ENCODE assay signal across 11 mouse cellular contexts in the genomic region with DNA sequence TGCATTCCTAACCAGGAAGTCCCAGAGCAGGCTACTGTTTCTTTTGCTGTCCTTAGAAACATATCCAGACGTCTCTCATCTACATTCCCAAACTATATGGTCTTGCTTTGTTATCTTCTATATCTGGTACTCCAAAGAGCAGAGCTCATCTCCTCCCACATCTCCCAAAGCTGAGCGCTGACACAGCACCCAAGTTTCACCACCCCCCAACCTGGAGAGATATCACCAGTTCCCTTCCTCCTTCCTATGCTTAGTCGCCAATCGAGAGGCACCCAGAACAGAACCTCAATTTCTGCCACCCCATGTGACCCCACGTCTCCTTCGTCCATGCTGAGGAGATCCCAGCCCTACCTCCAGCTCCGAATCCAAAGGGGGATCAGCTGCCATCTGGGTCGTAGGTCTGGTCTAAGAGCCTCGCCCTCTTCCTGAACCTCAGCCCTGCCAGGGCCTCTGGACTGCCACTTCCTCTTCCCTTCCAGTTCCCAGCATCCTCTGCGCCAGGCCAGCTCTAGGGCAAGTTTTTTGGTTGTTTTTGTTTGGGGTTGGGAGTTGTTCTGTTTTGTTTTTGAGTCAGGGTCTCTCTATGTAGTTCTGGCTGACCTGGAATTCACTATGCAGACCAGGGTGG. TPM values are rescaled to one million over a fixed set of nuclear protein-coding genes. Genes with fewer than 3 reads are reported as not detected.
DNase-seq lines count a peak whose midpoint lies in the region; ATAC-seq and TF ChIP-seq lines count a peak whose summit lies in the region.
"Had no signal": no experiment of that assay in that cellular context is flagged by ENCODE, and none has a peak within 500 bp of the region (broad histone marks: within the 10 kb centered on the region; RNA-seq: fewer than 3 reads in every experiment).

No protein-coding gene starts in this region.

- no peak for TF ChIP-seq EP300 in CH12.LX (IDR thresholded peaks at IDR 0.05; ENCODE audit: low read length)

- H3K9ac ChIP-seq in heart, embryonic 12.5 days: no peak overlapping the region
- H3K9ac ChIP-seq in CH12.LX (ENCODE audit: insufficient read depth, low read depth): no peak overlapping the region; the same call in 1 of the 2 replicates
- no peak overlapping the region for H3K9ac ChIP-seq in forebrain, embryonic 15.5 days (replicated peaks)
- H3K9ac ChIP-seq: limb, embryonic 12.5 days had no signal

- in situ Hi-C loops in CH12.LX (cut with MboI; ENCODE audit: low pct_ligation_motif_present, low pct_unique_long_range_greater_than_20kb, low sequenced_read_pairs): no loop called here

- intact Hi-C loops in left cerebral cortex, postnatal 10 days (cut with DNase I): no loop called here

- H3K27ac ChIP-seq in heart, embryonic 12.5 days (ENCODE audit: poor library complexity, severe bottlenecking): no peak overlapping the region
- H3K27ac ChIP-seq in CH12.LX (ENCODE audit: insufficient read depth, low read depth): no peak overlapping the region
- no peak overlapping the region for H3K27ac ChIP-seq in forebrain, embryonic 15.5 days (replicated peaks)
- H3K27ac ChIP-seq: limb, embryonic 12.5 days had no signal

- dilution Hi-C loops in CH12.LX (cut with MboI; ENCODE audit: extremely low pct_ligation_motif_present, extremely low pct_unique_long_range_greater_than_20kb, low sequenced_read_pairs): no loop called here

- H3K4me3 ChIP-seq in heart, embryonic 12.5 days: no peak overlapping the region
- H3K4me3 ChIP-seq in CH12.LX (replicated peaks in 1 of 3; ENCODE audit: low read depth in 2 of 3, low read length in 2 of 3, poor library complexity in 1 of 3): peak overlapping the region; percentile 34 to 59 (median 54)
- no peak overlapping the region for H3K4me3 ChIP-seq in forebrain, embryonic 15.5 days
- H3K4me3 ChIP-seq: limb, embryonic 12.5 days had no signal

- H3K4me1 ChIP-seq in heart, embryonic 12.5 days (replicated peaks): peaks cover 36% of the 10 kb centered on the region
- H3K4me1 ChIP-seq in CH12.LX (ENCODE audit: control insufficient read depth in 1 of 2, insufficient read depth in 2 of 2): peaks cover 27 to 53% of the 10 kb centered on the region in 2 experiments
- H3K4me1 ChIP-seq in forebrain, embryonic 15.5 days: peaks cover 15% of the 10 kb centered on the region

- WGBS in heart, embryonic 12.5 days: 73% methylated on average over 10 of the region's 10 CpGs
- 89% methylated on average over 10 of the region's 10 CpGs for WGBS in forebrain, embryonic 15.5 days

- H3K4me2 ChIP-seq in heart, embryonic 12.5 days: no peak overlapping the region
- H3K4me2 ChIP-seq in CH12.LX (ENCODE audit: insufficient read depth, low read depth, poor library complexity, severe bottlenecking): no peak overlapping the region
- H3K4me2 ChIP-seq in forebrain, embryonic 15.5 days (replicated peaks): no peak overlapping the region
- H3K4me2 ChIP-seq: limb, embryonic 12.5 days had no signal

- no peak for TF ChIP-seq POLR2A in CH12.LX (IDR thresholded peaks at IDR 0.05; ENCODE audit: low read depth, low read length)

- no peak for TF ChIP-seq CTCF in CH12.LX (conservative IDR thresholded peaks at IDR 0.05 in 1 of 2, IDR thresholded peaks at IDR 0.05 in 1 of 2; ENCODE audit: low read depth in 2 of 2, low read length in 2 of 2)

- no peaks in the 10 kb centered on the region for H3K9me3 ChIP-seq in heart, embryonic 12.5 days (replicated peaks)
- no peaks in the 10 kb centered on the region for H3K9me3 ChIP-seq in CH12.LX (replicated peaks; ENCODE audit: low read length)
- no peaks in the 10 kb centered on the region for H3K9me3 ChIP-seq in forebrain, embryonic 15.5 days
- H3K9me3 ChIP-seq: limb, embryonic 12.5 days had no signal

- peaks cover 32% of the 10 kb centered on the region for H3K36me3 ChIP-seq in heart, embryonic 12.5 days
- peaks cover 30 to 68% of the 10 kb centered on the region in 2 experiments for H3K36me3 ChIP-seq in CH12.LX (replicated peaks in 1 of 2; ENCODE audit: control insufficient read depth in 1 of 2, insufficient read depth in 1 of 2, low read length in 1 of 2)
- H3K36me3 ChIP-seq in forebrain, embryonic 15.5 days: peaks cover 26% of the 10 kb centered on the region

- H3K27me3 ChIP-seq in heart, embryonic 12.5 days (replicated peaks): no peaks in the 10 kb centered on the region
- H3K27me3 ChIP-seq in CH12.LX (replicated peaks): no peaks in the 10 kb centered on the region
- H3K27me3 ChIP-seq in forebrain, embryonic 15.5 days: no peaks in the 10 kb centered on the region
- H3K27me3 ChIP-seq: limb, embryonic 12.5 days had no signal

- peak; percentile 40 for DNase-seq in heart, adult 8-10 months (ENCODE audit: low spot score)
- peak; percentile 47 for DNase-seq in CH12.LX (ENCODE audit: extremely low read depth)
- peak; percentile 57 to 60 for DNase-seq in lung, postnatal 4 days
- no peak for DNase-seq in c-Kit-positive CD71-positive TER-119-positive erythroid progenitor cells, embryonic 14.5 days (ENCODE audit: low spot score)
- DNase-seq in left cerebral cortex, postnatal 10 days (ENCODE audit: extremely low spot score in 1 of 2, low spot score in 2 of 2): no peak
- DNase-seq: cerebellum, postnatal 36 days had no signal

- peaks cover 30% of the 10 kb centered on the region for H3K79me2 ChIP-seq in CH12.LX (replicated peaks; ENCODE audit: control insufficient read depth, extremely low read depth, insufficient read depth, poor library complexity, severe bottlenecking)

- TF ChIP-seq RAD21 in CH12.LX (IDR thresholded peaks at IDR 0.05; ENCODE audit: low read depth, low read length): no peak

- ATAC-seq in heart, embryonic 12.5 days (ENCODE audit: insufficient number of reproducible peaks, low FRiP score): no peak
- ATAC-seq in granulocyte monocyte progenitor cell, adult 5-6 weeks (replicated peaks; ENCODE audit: poor library complexity, severe bottlenecking): peak; percentile 45
- ATAC-seq in forebrain, embryonic 15.5 days (replicated peaks): no peak
- ATAC-seq: forebrain, embryonic 14.5 days had no signal

TF ChIP-seq in CH12.LX, 34 proteins besides CTCF, POLR2A, EP300 and RAD21:
- no peak for TF ChIP-seq UBTF (IDR thresholded peaks at IDR 0.05; ENCODE audit: low read depth, low read length)
- TF ChIP-seq ELF1 (IDR thresholded peaks at IDR 0.05; ENCODE audit: low read depth, low read length): peak; percentile 79

RNA-seq across cellular contexts. Expression of a gene that starts 5.3 kb away (rescaled TPM):
- 10 to 100 TPM; 44.0 to 47.6 (median 46.6) TPM for total RNA-seq in heart, adult 8-10 months (2022)
- 24.4 and 28.7 TPM in 2 replicates for polyA plus RNA-seq in heart, embryonic 12.5 days (2016; fragmentation: Nextera tagmentation; extraction: Ambion mirVana)
- total RNA-seq in CH12.LX (2012; rRNA removed) (44.6 and 47.8 TPM in 2 replicates), CH12.LX (2014; rRNA removed) (28.1 and 33.5 TPM in 2 replicates)
- 58.8 and 60.3 TPM in 2 replicates for polyA plus RNA-seq in CH12.LX (2012; ENCODE audit: insufficient read length, low read depth)
- 40.0 and 66.0 TPM in 2 replicates for total RNA-seq in granulocyte monocyte progenitor cell, adult 5-6 weeks (2014; fragmentation: Nextera tagmentation)
- total RNA-seq in granulocyte monocyte progenitor cell, adult 5-6 weeks (2017): 54.5 and 65.6 TPM in 2 replicates
- 10 to 100 TPM; 73.1 to 75.9 TPM for total RNA-seq in left cerebral cortex, postnatal 10 days (2021)
- polyA plus RNA-seq in forebrain, embryonic 15.5 days (2015; fragmentation: Nextera tagmentation; extraction: Ambion mirVana): 29.8 and 33.1 TPM in 2 replicates

RNA-seq across cellular contexts. Expression of a gene that starts 21.3 kb away (rescaled TPM):
- 10 to 100 TPM; 14.2 to 17.0 (median 15.4) TPM for total RNA-seq in heart, adult 8-10 months (2022)
- polyA plus RNA-seq in heart, embryonic 12.5 days (2016; fragmentation: Nextera tagmentation; extraction: Ambion mirVana): 117 and 128 TPM in 2 replicates
- total RNA-seq in CH12.LX (2012; rRNA removed): 194 and 278 TPM in 2 replicates
- total RNA-seq in CH12.LX (2014; rRNA removed): 339 and 372 TPM in 2 replicates
- 231 and 232 TPM in 2 replicates for polyA plus RNA-seq in CH12.LX (2012; ENCODE audit: insufficient read length, low read depth)
- total RNA-seq in granulocyte monocyte progenitor cell, adult 5-6 weeks (2014; fragmentation: Nextera tagmentation): 115 and 123 TPM in 2 replicates
- total RNA-seq in granulocyte monocyte progenitor cell, adult 5-6 weeks (2017): 123 and 124 TPM in 2 replicates
- 10 to 100 TPM; 24.4 to 25.2 TPM for total RNA-seq in left cerebral cortex, postnatal 10 days (2021)
- 121 and 124 TPM in 2 replicates for polyA plus RNA-seq in forebrain, embryonic 15.5 days (2015; fragmentation: Nextera tagmentation; extraction: Ambion mirVana)

RNA-seq across cellular contexts. Expression of a gene that starts 27.2 kb away (rescaled TPM):
- total RNA-seq in heart, adult 8-10 months (2022): under 1 TPM; 0.17 to 0.57 (median 0.26) TPM
- 0.32 and 0.60 TPM in 2 replicates for polyA plus RNA-seq in heart, embryonic 12.5 days (2016; fragmentation: Nextera tagmentation; extraction: Ambion mirVana)
- total RNA-seq in CH12.LX (2012; rRNA removed) (3.3 and 4.0 TPM in 2 replicates), CH12.LX (2014; rRNA removed) (not detected in 2 replicates)
- polyA plus RNA-seq in CH12.LX (2012; ENCODE audit: insufficient read length, low read depth): 2.6 and 7.6 TPM in 2 replicates
- not detected in 2 replicates for total RNA-seq in granulocyte monocyte progenitor cell, adult 5-6 weeks (2014; fragmentation: Nextera tagmentation)
- 0.46 and 0.78 TPM in 2 replicates for total RNA-seq in granulocyte monocyte progenitor cell, adult 5-6 weeks (2017)
- under 1 TPM; 0.71 to 0.77 TPM for total RNA-seq in left cerebral cortex, postnatal 10 days (2021)
- 0.82 and 1.2 TPM in 2 replicates for polyA plus RNA-seq in forebrain, embryonic 15.5 days (2015; fragmentation: Nextera tagmentation; extraction: Ambion mirVana)

RNA-seq across cellular contexts. Expression of a gene that starts 41.2 kb away (rescaled TPM):
- 10 to 100 TPM; 21.4 to 25.1 (median 23.3) TPM for total RNA-seq in heart, adult 8-10 months (2022)
- polyA plus RNA-seq in heart, embryonic 12.5 days (2016; fragmentation: Nextera tagmentation; extraction: Ambion mirVana): 175 and 180 TPM in 2 replicates
- total RNA-seq in CH12.LX (2012; rRNA removed) (21.2 and 25.8 TPM in 2 replicates), CH12.LX (2014; rRNA removed) (21.0 and 24.4 TPM in 2 replicates)
- 22.6 and 24.2 TPM in 2 replicates for polyA plus RNA-seq in CH12.LX (2012; ENCODE audit: insufficient read length, low read depth)
- total RNA-seq in granulocyte monocyte progenitor cell, adult 5-6 weeks (2014; fragmentation: Nextera tagmentation): 26.7 and 35.0 TPM in 2 replicates
- total RNA-seq in granulocyte monocyte progenitor cell, adult 5-6 weeks (2017): 19.0 and 19.3 TPM in 2 replicates
- total RNA-seq in left cerebral cortex, postnatal 10 days (2021): 10 to 100 TPM; 84.0 to 86.7 TPM
- 161 and 168 TPM in 2 replicates for polyA plus RNA-seq in forebrain, embryonic 15.5 days (2015; fragmentation: Nextera tagmentation; extraction: Ambion mirVana)

RNA-seq across cellular contexts. Expression of a gene that starts 47.4 kb away (rescaled TPM):
- total RNA-seq in heart, adult 8-10 months (2022): 10 to 100 TPM; 42.4 to 50.4 (median 43.5) TPM
- 26.2 and 29.2 TPM in 2 replicates for polyA plus RNA-seq in heart, embryonic 12.5 days (2016; fragmentation: Nextera tagmentation; extraction: Ambion mirVana)
- 23.6 and 27.4 TPM in 2 replicates for total RNA-seq in CH12.LX (2012; rRNA removed)
- 0.54 and 0.66 TPM in 2 replicates for total RNA-seq in CH12.LX (2014; rRNA removed)
- polyA plus RNA-seq in CH12.LX (2012; ENCODE audit: insufficient read length, low read depth): 3.7 and 5.9 TPM in 2 replicates
- total RNA-seq in granulocyte monocyte progenitor cell, adult 5-6 weeks (2014; fragmentation: Nextera tagmentation): 21.4 and 25.7 TPM in 2 replicates
- 21.7 and 27.2 TPM in 2 replicates for total RNA-seq in granulocyte monocyte progenitor cell, adult 5-6 weeks (2017)
- 10 to 100 TPM; 11.4 to 11.7 TPM for total RNA-seq in left cerebral cortex, postnatal 10 days (2021)
- polyA plus RNA-seq in forebrain, embryonic 15.5 days (2015; fragmentation: Nextera tagmentation; extraction: Ambion mirVana): 8.7 and 8.8 TPM in 2 replicates

Comparison
In these comparisons a context has a peak if more than half of its experiments do, and no peak if none do; other contexts are left out.
1. DNase-seq: peak in heart, adult 8-10 months (single experiment), CH12.LX (single experiment) and lung, postnatal 4 days (2 of 2); none in c-Kit-positive CD71-positive TER-119-positive erythroid progenitor cells, embryonic 14.5 days (single experiment) and left cerebral cortex, postnatal 10 days (0 of 2).
2. H3K4me3 ChIP-seq: peak in CH12.LX (3 of 3); none in heart, embryonic 12.5 days (single experiment) and forebrain, embryonic 15.5 days (single experiment).
3. RNA of a gene that starts 21.3 kb away (total RNA-seq): 194 to 372 TPM in CH12.LX and 115 to 124 TPM in granulocyte monocyte progenitor cell, adult 5-6 weeks; 24.4 to 25.2 TPM in left cerebral cortex, postnatal 10 days and 14.2 to 17.0 TPM in heart, adult 8-10 months; every median in the first group is over 4 times any median in the second.